Mouse (Mus musculus) embryo, embryonic 10.5 days (tissue): ENCODE data around the gene Pot1a.
A peak's percentile ranks its signal among the peaks of the same experiment; 100 is the strongest.

Experiments
- DNase-seq: peaks from one replicate; pipeline ENCODE4 v3.0.0-alpha.2; 2015; ENCODE audit warnings: low spot score

Gene Pot1a

DNA sequence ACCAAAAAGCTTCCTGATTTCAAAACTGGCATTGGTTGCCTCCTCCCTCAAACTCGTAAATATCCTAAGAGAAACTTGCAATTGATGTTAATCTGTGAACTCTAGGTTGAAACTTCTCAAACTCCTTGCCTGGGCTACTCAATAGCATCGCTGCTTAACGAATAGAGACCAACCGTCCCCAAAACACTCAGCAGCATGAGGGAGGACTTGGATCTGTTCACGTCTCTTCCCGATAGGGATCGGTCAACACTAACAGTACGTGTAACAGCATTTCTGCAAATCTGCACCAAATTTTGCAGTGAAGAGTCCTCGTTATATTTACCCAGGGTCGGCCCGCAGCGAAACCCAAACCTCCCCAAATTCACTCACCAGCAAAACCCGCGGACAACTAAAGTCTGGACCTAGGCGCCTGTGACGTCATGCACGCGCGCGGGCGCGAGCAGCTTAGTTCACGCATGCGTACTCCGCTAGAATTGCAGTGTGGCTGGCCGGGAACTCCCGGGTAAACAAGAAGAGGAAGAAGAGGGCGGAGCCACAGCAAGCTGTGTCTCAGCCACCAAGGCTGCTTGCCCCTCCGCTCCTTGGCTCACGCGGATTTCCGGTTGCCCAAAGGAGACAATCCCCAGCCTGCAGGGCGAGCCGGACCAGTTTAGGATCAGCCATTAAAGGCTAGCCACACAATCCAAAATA is at the start of gene Pot1a:
Pot1a (minus strand) TSS at position 441 of the 690 bp plus-strand sequence.
- peak; percentile 97 for DNase-seq

- peak; percentile 6 for DNase-seq
These were observed 27.2 kb upstream of the Pot1a start for GRCm38 (mm10) chr6:25836261-25836660.

GRCm38 (mm10) chr6:25806021-25806420 is 3.0 kb downstream of the Pot1a start:
- no peak for DNase-seq

GRCm38 (mm10) chr6:25802269-25802668 is 6.8 kb downstream of the Pot1a start:
- DNase-seq = no peak

DNA sequence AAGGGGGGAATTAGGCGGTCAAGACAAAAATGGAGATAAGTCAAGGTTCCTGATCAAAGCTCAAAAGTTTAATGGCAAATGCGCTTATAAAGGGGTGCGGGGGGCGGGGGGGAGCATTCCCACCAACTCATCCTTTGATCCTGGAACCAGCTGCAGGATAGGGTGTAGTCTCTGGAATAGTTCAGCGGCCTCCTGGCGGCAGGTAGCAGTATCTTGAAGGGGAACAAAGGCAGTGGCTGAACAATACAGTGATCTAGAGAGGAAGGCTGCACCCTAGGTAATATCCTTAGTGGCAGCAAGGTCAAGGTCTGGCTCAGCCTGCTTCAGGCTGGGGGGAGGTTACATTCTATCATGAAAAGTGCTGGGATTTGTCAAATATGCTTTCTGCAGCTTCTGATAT is 7.8 kb downstream of the Pot1a start:
- no peak for DNase-seq

GRCm38 (mm10) chr6:25768238-25768637 is 40.8 kb downstream of the Pot1a start:
- no peak for DNase-seq

DNA sequence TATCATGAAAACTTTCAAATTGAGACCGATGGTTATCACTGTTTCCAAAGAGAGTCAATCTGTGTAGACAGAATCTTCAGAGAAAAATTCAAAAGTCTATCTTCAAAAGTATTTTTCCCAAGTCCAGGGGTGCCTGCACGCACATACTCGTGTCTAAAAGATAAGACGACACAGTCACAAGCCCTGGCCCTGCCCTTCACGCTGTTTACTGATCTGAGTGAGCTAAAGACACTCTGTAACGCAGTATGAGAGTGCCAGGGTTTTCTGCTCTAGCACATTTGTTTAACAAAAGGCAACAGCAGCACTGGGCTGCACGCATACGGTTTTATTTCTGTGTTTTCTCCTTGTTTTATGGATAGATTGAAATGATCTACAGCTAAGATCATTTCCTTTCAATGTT is 41.5 kb downstream of the Pot1a start:
- no peak for DNase-seq

- DNase-seq = peak; percentile 64
These were observed 42.0 kb downstream of the Pot1a start for GRCm38 (mm10) chr6:25767073-25767472.

GRCm38 (mm10) chr6:25766283-25766682 is 42.8 kb downstream of the Pot1a start:
- DNase-seq = no peak

DNA sequence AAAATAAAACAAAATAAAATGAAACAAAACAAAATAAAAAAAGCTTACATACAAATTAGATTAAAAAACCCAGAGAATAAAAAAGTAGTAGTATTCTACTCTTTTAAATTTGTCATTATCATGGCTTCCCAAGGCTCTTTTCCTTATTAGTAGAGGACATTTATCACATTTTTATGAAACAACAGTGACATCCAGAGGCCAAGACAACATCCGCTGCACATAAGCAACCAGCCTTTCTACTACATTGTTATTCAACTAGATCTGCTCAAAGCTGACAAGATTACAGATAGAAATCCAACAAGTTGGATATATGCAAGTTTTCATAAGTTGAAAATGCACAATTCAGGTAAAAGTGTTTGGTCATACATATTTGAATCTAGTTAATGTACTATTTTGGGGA is 56.4 kb downstream of the Pot1a start:
- DNase-seq = no peak

- DNase-seq = no peak
These were observed 72.5 kb downstream of the Pot1a start for GRCm38 (mm10) chr6:25736533-25736932.

- no peak for DNase-seq
These were observed 82.5 kb downstream of the Pot1a start for GRCm38 (mm10) chr6:25726560-25726959.

DNA sequence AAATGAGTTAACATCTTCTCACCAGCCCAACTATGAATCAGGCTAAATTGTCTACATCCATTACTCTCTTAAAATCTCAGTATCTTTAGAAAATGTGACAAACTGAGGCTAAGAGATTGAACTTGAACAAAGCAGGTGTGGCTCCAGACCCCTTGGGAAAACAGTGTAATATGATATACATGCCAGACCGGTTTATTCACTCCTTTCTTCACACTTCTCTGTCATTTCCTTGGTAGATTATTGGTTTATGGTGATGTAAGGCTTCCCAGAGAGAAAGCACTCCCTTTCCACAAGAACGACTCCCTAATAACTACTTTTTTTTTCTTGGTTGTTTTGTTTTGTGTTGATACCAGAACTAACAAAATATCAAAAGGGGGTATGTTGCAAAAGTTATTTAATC is 98.4 kb downstream of the Pot1a start:
- DNase-seq = no peak

DNA sequence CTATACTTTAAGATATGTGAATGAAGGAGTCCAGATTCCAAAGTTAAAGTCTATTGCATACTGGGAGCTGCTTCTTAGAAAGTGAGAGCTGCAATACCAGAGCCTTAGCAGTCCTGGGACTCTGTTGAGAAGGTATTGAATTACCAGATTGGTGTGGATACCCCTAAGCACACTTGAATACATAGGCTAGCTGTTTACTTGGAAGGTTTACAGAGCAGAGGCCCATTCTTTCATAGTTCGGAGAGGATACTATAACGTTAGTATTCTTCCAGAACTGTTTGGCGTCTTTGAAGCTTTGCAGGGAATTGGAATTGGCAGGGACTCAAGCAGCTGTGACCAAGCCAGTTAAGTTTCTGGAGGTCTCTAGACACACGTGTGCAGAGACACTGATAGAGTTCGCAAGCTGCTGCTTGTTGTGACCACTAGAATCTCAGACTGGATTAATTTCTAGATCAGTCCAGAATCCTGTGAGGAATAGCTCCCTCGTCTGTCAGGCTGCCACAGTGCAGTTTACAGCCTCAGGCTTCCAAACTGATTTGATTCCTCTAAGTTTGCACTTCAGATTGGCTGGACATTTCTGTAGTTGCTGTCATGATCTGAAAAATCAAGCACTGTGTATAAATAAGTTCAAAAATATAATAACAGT is 99.7 kb downstream of the Pot1a start:
- peak; percentile 61 for DNase-seq

DNA sequence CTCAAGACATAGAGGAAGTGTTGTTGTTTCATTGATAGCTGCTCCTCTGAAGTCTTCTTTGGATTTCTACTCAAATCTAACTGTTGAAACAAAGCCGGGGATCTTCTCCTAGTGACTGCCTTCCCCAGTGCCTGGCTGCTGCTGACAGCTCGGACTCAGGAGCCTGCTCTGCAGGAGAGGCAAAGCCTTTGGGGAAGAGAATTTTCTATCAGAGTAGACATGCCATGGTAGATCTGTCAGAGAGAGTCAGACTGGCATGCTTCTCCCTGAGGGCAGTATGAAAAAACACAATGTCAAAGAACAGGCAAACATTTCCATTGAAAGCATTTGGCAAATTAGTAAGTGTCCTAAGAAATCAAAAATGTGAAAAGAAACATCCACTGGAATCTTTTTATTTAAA is 109.1 kb downstream of the Pot1a start:
- no peak for DNase-seq
